Mouse (Mus musculus): Measurements from ENCODE around the gene Vps35l. TPM values are rescaled to one million over a fixed set of nuclear protein-coding genes. Genes with fewer than 3 reads are reported as not detected.
A peak's percentile ranks its signal among the peaks of the same experiment; 100 is the strongest.

The Vps35l gene
- total RNA-seq, 2 experiments from 2014 or later = 37.4 to 41.7 TPM

DNA sequence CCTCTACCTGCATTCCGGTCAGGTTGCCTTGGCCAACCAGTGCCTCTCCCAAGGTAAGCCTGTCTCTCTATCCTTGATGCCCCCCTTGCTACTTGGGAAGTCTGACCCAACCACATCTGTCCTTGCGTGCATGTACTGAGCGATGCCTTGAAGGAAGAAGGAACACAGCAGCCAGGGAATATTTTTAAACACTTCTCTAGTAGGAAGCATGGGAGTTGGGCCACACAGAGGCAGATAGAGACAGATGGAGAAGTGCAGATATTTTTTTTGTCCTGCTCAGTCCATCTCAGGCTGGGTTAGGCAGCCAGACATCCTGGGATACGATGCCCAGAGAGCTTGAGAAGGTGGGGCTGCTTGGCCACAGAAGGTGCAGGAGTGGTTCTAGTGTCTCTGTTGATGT lies 73.6 kb downstream of the Vps35l start:
- no peak for ATAC-seq (replicated peaks; ENCODE audit: poor library complexity)

DNA sequence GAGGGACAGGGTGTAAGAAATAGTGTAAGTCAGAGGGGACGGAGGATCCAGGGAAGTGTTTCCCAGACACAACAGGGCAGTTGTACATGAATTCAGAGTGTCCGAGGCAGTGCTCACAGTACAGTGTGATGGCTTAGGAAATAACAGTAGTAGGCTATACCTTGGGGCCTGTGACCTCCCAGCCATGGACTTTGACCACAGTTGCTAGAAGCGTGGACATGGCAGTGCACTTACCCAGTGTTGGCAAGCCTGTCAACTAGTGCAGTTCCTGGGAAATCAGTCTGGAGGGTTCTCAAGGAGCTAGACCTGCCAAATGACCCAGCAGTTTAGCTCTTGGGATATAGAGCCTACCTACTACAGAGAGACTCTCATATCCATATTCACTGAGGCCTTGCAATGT lies 76.2 kb downstream of the Vps35l start:
- ATAC-seq (replicated peaks; ENCODE audit: poor library complexity) = no peak

DNA sequence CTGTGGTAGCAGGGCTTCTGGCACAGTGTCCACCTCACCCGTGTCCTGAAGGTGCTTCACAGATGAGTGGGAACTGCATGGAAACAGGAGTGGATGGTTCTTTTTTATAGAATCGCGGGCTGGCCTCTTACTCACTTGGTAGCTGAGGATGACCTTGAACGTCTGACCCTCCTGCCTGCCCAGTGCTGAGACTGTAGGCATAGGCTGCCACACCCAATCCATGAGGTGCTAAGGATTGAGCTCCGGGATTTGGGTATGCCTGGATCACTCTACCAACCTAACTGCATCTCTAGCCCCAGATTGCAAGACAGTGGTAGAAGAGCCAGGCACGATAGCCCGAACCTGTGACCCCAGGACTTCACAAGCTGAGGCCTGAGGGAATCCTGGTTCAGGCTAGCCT lies 77.7 kb downstream of the Vps35l start:
- no peak for ATAC-seq (replicated peaks; ENCODE audit: poor library complexity)

DNA sequence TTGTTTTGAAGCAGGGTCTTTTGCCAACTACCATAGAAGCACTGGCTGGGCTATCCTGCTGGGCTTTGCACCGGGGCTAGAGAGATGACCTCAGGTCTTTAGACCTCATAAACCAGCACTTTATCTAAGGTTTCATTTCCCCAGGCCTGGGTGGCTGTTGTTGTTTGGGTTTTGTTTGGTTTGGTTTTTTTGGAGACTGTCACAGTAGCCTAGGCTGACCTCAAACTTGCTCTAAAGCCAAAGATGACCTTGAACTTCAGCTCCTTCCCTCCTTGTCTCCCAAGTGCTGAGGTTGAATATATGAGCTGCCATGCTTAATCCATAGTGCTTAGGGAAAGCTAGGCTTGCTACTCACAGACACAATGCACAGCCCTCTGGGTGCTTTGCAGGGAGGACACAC lies 79.6 kb downstream of the Vps35l start:
- no peak for ATAC-seq (replicated peaks; ENCODE audit: poor library complexity)

DNA sequence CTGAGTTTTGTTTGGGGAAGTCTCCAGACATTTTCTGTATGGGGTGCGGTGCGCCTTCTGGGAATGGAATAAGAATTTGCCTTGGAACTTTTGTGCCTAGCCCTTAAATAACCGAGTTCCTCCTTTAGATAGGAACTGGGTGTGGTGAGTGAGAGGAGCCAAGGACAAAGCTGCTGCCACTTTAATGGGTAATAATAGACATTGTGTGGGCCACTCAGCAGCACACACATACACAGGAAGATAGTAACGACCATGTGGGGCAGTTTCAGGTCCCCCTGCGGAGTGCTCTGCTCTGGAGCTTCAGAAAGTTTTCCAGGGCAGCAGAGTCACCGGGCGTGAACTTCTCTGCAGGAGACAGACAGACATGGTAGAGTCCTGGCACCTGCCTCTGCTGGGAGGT lies 81.3 kb downstream of the Vps35l start:
- ATAC-seq (replicated peaks; ENCODE audit: poor library complexity) = peak; percentile 47

DNA sequence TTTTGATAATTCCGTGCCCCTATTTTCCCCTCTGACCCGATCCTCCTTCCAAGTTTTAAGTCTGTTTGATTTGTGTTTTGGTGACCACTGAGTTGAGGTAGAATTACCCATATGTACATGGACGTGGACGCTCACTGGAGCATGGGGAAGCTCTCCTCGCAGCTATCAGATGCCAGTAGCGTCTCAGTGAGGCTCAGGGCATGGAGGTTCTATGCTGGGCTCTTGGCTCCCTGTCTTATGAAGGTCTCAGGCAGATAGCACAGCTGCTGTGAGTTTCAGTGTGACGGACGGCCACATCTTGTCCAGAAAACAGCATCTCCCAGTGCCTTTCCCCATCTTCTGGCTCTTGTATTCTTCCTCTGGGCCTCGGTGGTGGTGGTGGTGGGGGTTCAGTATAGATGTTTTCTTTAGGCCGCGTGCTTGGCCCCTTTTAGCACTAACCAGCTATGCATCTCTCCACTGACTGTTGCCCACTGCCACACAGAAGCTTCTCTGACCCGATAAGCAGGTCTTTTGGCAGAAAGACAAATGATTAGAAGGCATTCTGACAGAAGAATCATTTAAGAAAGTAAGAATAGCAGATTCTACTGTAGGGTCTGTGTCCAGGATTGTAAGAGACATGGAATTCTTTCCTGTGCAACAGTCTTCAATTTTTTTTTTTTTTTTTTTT lies 82.0 kb downstream of the Vps35l start:
- no peak; the same call in 1 of the 2 replicates for ATAC-seq (replicated peaks; ENCODE audit: poor library complexity)

DNA sequence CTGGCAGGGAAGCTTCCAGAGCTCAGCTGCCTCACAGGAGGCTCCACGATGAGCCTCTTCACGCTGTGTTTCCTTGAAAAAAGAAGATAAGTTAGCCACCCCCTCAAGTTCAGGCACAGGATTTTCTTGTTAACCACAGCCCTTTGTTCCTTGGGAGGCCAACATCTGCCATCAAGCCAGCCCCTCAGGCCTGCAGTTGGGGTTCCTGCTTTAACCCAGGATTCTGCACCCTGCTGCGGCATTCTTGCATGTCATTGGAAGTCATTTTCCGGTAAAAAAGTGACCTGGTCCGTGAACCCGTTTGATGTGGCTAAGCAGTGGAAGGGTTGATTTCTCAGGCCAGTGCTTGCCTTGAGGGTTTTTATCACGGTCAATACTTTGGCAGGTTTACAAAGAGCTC lies 84.4 kb downstream of the Vps35l start:
- ATAC-seq (replicated peaks; ENCODE audit: poor library complexity) = no peak

DNA sequence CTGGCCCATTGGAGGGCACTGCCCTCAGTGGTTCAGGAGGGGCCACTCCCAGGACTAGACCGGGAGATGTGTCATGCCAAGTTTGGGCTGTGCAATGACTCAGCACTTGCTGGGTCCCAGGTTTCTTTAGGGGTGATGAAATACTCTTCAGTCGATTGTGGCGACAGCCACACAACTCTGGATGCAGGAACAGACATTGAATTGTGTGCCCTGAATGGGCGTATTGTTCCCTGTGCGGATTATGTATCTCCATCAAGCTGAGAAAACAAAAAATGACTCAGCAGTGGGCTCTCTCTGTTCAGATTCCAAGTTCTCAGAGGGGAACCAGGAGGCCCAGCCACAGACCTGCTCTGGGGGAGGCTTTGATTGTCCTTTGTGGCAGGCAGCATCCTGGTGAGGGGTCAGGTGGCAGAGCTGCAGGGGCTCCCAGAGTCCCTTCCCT lies 88.0 kb downstream of the Vps35l start:
- peak; percentile 83 for ATAC-seq (replicated peaks; ENCODE audit: poor library complexity)

DNA sequence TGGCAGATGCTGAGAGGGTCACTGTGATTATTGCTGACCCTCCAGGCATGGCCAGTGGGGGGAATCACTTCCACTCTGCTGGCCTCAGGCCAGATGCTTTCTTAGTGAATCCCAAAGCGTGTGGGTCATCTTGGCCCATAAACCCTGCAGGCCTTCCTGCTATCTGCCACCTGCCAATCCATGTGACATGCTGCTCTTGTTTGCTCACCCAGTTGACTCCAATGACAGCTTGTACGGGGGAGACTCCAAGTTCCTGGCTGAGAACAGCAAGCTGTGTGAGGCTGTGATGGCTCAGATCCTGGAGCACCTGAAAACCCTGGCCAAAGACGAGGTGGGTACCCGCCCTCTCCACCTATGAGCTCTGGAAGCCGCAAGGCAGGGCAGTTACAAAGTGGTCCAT lies 97.9 kb downstream of the Vps35l start:
- no peak for ATAC-seq (replicated peaks; ENCODE audit: poor library complexity)

DNA sequence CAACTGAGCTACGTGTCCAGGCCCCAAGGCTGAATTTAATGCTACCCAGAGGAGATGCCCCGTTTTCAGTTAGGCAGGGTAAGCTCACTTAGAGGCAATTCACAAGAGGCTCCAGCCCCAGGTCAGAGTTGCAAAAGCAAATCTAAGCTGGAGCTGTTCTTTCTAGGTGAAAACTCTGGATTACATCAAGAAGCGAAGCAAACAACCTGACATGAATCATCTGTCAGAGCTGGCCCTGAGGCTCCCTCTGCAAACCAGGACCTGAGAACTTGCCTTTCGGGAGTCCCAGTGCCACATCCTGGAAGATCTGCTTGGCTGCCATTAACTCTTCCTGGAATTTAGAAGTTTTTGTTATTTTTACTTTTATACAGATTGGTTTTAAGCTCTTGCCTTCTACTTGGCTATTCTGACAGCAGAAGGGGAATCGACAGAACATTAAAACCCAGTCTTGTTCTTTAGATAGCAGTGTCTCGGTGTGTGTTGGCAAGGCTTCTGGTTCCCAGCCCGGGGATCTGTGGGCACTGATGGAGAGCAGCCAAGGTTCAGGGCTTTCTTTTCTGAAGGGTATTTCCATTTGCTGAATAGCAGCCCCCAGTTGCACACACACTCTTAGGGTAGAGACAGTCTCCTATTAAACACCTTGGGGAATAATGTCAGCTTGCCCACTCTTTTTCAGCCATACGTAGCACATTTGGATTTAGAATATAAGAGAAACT lies 101.2 kb downstream of the Vps35l start:
- no peak for ATAC-seq (replicated peaks; ENCODE audit: poor library complexity)

DNA sequence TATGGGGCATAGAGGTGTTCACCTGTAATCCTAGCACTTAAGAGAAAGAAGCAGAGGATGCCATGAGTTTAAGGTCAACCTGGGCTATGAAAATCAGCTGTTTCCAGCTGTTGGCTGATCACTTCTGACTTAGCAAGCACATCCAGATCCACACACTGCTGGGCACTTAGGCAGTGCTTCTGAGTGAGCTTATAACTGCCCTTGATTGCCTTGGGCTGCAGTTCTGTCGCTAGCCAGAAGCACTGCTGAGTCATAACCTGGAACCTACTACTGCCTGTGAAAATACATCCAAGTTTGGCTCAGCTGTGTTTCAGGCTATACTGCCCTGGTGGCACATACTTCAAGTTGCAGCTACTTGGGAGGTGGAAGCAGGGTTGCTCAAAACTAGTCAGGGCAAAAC lies 101.8 kb downstream of the Vps35l start:
- peak; percentile 43 for ATAC-seq (replicated peaks; ENCODE audit: poor library complexity)

DNA sequence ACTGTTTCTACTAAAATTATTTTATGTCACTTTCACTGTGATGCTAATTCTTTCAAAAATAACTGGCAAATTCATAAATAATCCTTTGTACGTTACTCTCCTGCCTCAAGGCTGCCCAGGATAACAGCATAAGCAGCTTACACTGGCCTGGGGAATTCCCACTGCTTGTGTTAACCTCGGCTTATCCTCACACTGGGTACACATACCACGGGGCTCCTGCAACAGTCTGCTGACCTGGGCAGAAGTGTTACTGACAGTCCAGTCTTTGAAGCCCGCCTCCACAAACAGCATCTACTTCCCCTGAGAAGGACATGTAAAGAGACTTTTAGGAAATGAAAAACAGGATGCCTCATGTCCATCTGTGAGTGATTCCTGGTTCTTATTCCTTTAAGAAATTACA lies 102.9 kb downstream of the Vps35l start:
- ATAC-seq (replicated peaks; ENCODE audit: poor library complexity) = no peak

DNA sequence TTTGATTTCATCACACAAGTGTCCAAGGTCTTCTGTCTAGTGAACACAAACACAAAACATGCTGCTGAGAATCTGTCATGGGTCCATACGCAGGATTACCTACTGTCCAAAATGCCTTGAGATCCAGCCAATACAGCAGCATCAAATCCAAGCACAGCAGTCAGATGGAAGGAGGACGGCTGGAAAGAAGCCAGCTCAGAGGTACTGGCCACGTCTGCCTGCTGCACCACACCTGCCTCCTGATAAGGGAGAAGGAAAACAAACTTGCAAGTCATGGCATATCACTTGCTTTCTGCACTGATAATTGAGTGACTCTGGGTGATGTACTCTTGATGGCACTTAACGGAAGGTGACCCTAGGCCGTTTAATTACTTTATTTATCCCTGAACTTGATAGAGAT lies 105.1 kb downstream of the Vps35l start:
- ATAC-seq (replicated peaks; ENCODE audit: poor library complexity) = no peak

DNA sequence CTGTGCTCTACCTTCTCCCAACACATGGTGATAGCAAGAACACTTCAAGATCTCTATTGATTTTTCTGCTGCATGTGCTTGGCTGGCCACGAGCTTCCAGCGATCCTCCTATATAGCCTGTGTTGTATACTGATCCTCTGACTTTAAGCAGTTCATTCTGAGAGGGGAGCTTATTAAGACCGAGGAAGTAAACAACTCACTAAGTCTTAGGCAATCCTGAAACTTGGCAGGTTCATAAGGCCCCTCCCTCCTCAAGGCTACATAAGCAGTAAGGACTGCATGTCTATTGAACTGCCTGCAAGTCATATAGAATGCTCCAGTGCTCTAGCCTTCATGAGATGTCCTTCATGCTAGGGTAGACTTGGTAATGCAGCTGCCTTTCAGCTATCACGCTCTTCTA lies 106.3 kb downstream of the Vps35l start:
- ATAC-seq (replicated peaks; ENCODE audit: poor library complexity) = no peak

DNA sequence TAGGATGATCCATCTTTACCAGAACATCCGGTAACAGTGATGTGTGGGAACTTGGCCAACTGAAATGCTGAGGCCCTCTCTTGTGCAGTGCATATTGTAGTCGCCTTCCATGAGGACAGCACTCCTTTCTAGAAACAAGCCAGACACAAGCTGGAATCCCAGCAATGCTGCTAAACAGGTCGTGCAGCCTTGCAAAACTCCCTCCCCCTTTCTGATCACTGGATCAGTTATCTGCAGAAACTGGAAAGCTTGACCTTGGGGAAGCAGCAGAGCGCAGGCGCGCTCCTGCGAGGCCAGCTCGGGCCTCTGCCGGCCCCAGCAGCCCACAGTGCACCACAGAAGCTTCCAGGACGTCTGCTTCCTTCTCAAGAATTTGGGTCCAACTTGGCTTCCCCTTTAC lies 108.8 kb downstream of the Vps35l start:
- ATAC-seq (replicated peaks; ENCODE audit: poor library complexity) = no peak

DNA sequence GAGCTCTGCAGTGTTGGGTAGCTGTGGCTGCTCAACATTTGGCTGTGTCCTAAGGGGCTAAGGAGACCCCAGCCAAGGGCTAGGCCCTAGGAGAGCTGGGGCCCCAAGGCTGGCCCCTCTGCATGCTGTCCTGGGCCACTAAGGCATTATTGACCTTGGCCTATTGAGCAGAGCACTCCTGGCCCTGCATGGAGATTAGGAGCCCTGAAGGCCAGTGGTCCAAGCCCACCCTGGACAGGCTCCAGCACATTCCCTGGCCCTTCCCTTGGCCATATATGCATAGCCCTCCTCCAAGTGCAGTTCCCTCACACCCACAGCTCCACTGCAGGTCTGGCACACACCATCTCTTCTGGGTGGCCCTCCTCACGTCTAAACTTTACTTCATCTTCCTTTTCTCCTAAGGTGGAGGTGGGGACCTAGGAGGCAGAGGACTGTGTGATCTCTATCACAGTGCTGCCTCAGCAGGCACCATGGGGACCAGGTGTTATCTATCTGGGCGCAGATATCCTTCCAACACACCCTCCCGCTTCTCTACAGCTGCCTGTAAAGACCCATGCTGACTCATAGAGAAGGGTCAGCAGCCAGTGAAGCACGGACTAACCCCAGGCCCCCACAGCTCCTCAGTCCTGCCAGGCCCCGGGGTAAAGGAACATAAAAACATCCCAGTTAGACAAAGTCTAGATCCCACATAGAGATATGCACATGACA lies 109.7 kb downstream of the Vps35l start:
- ATAC-seq (replicated peaks; ENCODE audit: poor library complexity) = no peak

DNA sequence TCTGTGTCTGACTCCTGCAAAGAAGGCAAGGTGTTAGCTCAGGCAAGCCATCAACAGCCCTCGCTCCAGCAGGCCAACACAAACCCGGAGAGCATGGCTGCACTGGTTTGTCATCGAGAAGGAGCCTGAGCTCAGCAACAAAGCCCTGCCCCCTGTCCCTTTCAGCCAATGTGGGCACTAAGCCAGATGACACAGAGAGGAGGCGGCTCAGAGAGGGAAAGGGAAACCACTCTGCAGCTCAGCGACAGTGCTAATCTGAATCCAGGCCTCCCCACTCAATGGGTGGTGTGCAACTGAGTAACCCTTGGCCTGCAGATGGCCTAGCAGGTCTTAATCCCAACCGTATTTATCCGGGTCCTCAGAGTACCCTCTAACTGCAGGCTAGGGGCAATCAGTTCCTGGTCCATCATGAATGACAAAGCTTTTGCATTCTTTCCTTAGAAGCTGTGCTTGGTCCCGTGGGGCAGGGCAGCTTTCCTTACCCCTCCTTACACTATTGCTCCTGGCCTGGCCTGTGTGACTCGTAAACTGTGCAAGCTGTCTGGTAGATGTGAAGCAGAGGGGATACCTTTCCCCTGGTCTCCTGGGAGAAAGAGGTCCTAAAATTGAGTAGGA lies 110.8 kb downstream of the Vps35l start:
- ATAC-seq (replicated peaks; ENCODE audit: poor library complexity) = 0 out of 2 replicates have a peak, but pooled peaks have one; percentile 9

DNA sequence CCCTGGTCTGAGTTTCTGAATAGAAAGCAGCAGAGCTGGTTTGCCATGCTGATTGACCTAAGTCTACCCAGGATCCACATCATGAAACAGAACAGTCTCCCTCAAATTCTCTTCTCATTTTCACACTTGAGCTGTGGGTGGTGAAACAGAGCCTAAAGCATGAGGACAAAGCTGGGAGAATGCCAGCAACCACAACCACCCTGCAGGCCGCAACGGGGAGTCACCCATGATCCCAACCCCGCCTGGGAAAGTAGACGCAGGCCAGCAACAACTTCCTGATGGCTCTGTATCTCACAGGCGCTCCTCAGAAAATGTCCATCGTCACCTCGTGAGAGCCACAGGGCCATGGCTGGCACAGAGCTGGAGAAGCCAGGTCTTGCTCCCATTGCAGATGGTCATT lies 111.5 kb downstream of the Vps35l start:
- ATAC-seq (replicated peaks; ENCODE audit: poor library complexity) = peak; percentile 36

DNA sequence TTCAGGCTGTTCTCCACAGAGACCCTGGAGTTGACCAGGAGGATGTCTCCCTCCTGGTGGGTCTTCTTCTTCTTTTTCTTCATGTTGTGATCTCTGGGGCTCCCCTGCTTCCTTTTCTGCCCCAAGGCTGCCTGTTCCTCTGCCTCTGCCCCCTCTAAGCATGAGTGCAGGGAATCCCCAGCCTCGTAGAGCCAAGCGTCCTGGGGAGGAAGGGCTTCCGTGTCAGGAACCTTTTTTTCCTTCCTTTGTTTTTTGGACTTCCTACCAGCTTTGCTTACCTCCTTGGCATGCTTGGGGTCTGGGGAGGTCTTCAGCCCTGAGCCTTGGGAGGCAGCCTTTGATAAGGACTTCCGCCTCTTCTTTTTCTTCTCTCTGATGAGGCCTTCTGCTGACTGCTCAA lies 112.6 kb downstream of the Vps35l start:
- ATAC-seq (replicated peaks; ENCODE audit: poor library complexity) = no peak

DNA sequence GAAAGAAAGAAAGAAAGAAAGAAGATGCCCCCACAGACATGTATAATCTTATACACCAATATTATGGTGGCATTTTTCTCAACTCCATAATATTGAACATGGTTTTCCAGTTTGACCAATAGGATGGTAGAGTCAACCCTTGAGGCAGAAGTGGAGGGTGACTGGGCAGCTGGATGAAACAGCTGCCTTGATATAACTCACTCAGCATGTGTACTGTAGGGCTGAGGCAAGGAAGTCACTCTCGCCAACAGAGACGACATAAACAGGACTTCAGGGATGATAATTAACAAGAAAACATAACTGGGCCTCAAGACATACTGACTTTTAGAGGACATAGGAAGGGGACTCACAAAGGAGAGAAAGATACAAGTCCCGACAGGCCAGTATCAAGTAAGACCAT lies 114.6 kb downstream of the Vps35l start:
- no peak for ATAC-seq (replicated peaks; ENCODE audit: poor library complexity)

DNA sequence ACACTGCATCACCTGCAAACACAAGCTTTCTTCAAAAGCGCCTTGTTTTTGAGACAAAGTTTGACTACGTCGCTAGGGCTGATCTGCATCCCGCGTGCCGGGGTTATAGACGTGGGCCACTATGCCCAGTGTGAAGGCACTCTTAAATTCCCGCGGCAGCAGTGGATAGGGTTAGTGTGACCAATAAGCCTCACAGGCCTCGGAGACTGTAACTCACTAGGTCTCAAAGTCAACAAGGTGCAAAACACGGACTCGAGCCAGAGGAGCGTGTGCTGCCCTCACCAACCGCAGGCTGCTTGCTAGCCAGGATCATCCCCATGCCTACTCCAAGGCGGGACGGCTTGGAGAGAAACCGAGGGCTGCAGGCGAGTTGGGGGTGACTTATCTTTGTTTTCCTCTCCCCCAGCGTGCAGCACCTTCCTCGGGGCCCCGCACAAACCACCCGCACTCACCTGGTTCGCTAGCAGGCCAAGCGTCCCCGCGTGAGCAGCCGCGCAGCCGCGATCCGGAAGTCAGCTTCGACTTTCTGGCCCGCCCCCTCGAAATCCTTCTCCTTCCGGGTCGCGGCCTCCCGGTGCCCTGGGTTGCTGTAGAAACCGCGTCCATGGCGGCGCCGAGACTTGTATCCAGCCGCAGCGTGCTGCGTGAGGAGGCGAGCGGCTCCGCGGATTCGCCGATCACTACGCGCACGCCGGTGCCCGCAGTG lies 115.3 kb downstream of the Vps35l start, which contains the start of gene Iqck:
Iqck (plus strand) TSS at position 582 of the 706 bp plus-strand sequence.
- ATAC-seq (replicated peaks; ENCODE audit: poor library complexity) = peak; percentile 85
